ENCODE assay signal across 13 mouse cellular contexts in genomic region chr8:77451466-77452382, GRCm38 (mm10).
DNase-seq lines count a peak whose midpoint lies in the region; ATAC-seq lines count a peak whose summit lies in the region.
"Had no signal": no experiment of that assay in that cellular context is flagged by ENCODE, and none has a peak within 500 bp of the region (broad histone marks: within the 10 kb centered on the region; RNA-seq: fewer than 3 reads in every experiment).

No protein-coding gene starts in this region.

- ATAC-seq in megakaryocyte progenitor cell, adult 5-6 weeks (replicated peaks; ENCODE audit: poor library complexity) = peak; percentile 72
- no peak for ATAC-seq in erythroblast, adult 5-6 weeks (replicated peaks; ENCODE audit: low FRiP score, poor library complexity, severe bottlenecking)
- ATAC-seq: forebrain, embryonic 16.5 days had no signal

- intact Hi-C loops in heart, postnatal 10 days (cut with DNase I) = no loop called here

- peak; percentile 39 for DNase-seq in heart, adult 8-10 months (ENCODE audit: low spot score)
- DNase-seq in heart, postnatal 10 days = no peak
- peak; percentile 26 to 30 for DNase-seq in B cell, adult 2 months
- peak; percentile 22 for DNase-seq in c-Kit-positive CD71-negative TER-119-negative erythroid progenitor cells, embryonic 14.5 days (ENCODE audit: low read depth)
- no peak for DNase-seq in embryo, embryonic 11 days
- DNase-seq in urinary bladder, postnatal 14 days (ENCODE audit: low spot score) = no peak
- DNase-seq: adrenal gland, postnatal 10 days; cerebellum, adult 11 months; kidney, postnatal 4 days; lung, postnatal 10 days had no signal

Comparison
In these comparisons a context has a peak if more than half of its experiments do, and no peak if none do; other contexts are left out.
1. DNase-seq: peak in heart, adult 8-10 months (single experiment), B cell, adult 2 months (2 of 2) and c-Kit-positive CD71-negative TER-119-negative erythroid progenitor cells, embryonic 14.5 days (single experiment); none in heart, postnatal 10 days (0 of 2), embryo, embryonic 11 days (single experiment) and urinary bladder, postnatal 14 days (single experiment).